Mouse (Mus musculus) adrenal gland, adult 2 months (tissue): ENCODE data around the gene Plcl2. TPM values are rescaled to one million over a fixed set of nuclear protein-coding genes. Genes with fewer than 3 reads are reported as not detected.

Source experiments
- DNase-seq: peaks from one replicate; pipeline ENCODE4 v3.0.0; 2021
- polyA plus RNA-seq: library from polyadenylated mRNA; depleted of rRNA; stranded (reverse); fragments of >200 nt; gene quantifications from 2 replicates; pipeline ENCODE4 v1.2.3, GENCODE M21; 2012; rRNA removed
- total RNA-seq, 2 experiments: library from RNA; stranded (reverse); gene quantifications; 2 replicates each; pipeline ENCODE4 v1.2.3; 2021

Plcl2 gene
- total and polyA plus RNA-seq, 3 experiments = 11.6 to 55.0 (median 46.8) TPM

DNA sequence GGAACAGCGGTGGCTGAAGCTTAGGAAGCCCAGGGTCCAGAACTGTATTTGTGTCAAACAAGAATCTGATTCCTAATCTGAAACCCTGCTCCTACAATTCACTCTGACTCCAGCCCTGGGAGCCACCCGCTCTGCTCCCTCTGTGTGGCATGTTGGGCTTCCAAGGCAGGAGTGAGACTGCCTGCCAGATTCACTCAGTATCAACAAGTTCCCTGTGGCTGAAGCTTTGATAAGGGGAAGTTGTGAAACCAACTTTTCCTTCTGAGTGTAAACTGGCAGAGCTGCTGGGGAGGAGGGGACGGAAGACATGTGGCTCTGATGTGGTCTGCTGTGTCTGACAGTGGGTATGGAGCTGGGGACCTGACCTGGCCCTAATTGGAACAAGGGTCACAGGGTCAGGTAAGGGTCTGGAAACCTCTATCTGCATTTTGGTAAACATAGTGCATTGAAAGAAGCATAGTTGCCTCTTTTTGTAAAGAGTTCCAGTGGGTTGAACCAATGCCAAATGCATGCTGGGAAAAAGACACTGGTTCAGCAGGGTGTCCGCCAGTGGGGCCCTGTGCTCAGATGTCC, 226.3 kb downstream of the Plcl2 start:
- DNase-seq = peak; percentile 30

- no peak for DNase-seq
Observed at GRCm38 (mm10) chr17:50735955-50736533, 226.8 kb downstream of the Plcl2 start.

DNA sequence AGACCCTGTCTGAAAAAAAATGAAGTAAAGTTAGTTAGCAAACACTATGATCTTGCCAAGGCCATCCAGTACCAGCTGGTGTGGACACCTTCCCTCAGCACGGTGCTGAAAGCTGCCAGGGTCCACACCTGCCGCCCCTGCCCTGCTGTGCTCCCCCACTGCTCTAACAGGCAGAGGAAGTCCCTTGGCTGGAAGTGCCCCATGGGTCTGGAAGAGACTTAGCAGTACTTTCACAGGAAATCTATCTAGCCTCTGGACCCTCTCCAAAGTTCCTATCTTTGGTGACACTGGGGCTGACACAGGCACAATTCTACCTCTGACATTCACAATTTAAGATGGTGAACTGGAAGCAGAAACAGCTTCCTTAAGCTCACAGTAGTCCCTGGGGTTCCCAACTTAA, 227.9 kb downstream of the Plcl2 start:
- no peak for DNase-seq

Other genes starting within 250 kb of the Plcl2 start
- under 1 TPM in 1 of 2 experiments, not detected in 1; 0.28 TPM for gene Dazl, start 215.8 kb upstream of the Plcl2 start, total RNA-seq
- not detected in 2 replicates for gene Dazl, start 215.8 kb upstream of the Plcl2 start, polyA plus RNA-seq